Mouse (Mus musculus) large intestine, adult 2 months (tissue): ENCODE measurements around the gene Irf3. TPM values are rescaled to one million over a fixed set of nuclear protein-coding genes. Genes with fewer than 3 reads are reported as not detected.
A peak's percentile ranks its signal among the peaks of the same experiment; 100 is the strongest.
"Not testable (repeated sequence)": the region's sequence is repeated elsewhere in the genome, so short reads cannot be mapped to it uniquely, and the experiment has no call there.

Experiments used
- DNase-seq: peaks from one replicate; pipeline ENCODE4 v3.0.0-alpha.2; 2012; ENCODE audit warnings: low read depth, low spot score
- WGBS: fragments of 180-500 bp; shearing (Covaris S2); methylation state at CpG from one replicate; pipeline ENCODE4 v1.1.7; 2018; 5-methylcytosine and 5-hydroxymethylcytosine counted together
- polyA plus RNA-seq: library from polyadenylated mRNA; depleted of rRNA; stranded (reverse); fragments of >200 nt; gene quantifications from 2 replicates; pipeline ENCODE4 v1.2.3, GENCODE M21; 2012

Irf3 gene
- polyA plus RNA-seq, 1 experiment, result 107 TPM

DNA sequence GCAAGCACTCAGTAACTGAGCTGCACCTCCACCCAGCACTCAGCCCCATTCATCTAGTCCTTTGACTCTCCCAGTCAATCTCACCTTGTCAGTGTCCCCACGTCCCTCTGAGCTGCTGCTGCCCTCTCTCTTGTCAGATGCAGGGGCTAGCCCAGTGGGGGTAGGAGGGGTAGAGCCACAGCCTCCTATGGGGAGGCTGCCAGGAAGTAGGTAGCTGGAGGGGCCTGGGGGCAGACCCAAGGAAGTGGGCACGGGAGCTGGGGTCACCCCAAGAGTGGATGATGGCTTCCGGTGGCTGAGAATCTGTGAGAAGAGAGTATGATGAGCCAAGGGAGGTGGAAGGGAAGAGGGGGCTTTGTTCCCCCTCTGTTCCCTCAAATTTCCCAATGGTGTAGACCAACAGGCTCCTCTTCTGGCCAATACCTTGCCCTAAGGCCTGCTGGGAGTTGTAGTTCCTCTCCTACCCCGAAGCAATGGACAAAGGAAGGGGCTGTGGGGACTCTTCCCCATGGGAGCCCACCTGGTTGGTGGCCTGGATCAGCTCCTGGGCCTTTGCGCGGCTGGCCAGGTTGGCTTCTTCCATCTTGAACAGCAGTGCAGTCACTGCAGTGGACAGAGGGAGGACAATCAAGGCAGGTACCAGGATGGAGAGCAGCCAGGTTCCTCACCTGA lies 8.0 kb downstream of the Irf3 start:
- WGBS, result 89% methylated on average over 6 of the region's 6 CpGs
- no peak for DNase-seq

DNA sequence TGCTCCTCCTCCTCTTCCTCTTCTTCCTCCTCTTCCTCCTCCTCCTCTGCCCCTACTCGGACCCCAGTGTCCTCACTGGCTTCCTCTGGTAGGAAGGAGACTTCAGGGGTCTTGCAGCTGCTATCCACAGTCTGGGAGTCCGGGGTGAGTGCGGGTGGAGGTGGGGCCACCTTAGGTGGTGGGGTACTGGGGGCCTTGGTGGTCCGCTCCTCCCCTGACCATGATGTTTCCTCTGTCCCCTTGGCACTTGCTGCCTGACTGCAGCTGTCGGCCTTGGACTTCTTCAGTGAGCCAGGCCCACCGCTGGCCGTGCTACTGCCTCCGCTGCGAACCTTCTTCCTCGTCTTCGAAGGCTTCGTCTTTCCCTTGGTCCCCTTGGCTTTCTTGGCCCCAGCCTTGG lies 9.1 kb downstream of the Irf3 start:
- WGBS, result 90% methylated on average over 12 of the region's 12 CpGs
- DNase-seq, result no peak

DNA sequence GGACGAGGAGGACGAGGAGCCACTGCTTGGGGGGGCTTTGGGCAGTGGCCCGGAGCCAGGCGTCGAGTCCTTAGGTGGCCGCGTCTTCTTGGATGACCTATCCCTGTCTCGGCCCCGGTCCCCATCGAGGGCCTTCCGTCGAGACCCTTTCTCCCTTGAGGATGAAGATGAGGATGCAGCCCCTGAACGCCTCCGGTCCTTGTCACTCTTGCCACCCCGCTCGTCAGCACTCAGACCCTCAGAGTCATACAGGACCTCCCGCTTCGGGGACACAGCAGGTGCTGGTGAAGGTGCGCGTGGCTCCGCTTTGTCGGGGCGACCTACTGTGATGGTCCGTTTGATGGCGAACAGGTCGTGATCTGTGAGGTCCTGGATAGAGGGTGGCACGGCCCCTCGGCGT lies 9.7 kb downstream of the Irf3 start:
- WGBS, result 95% methylated on average over 29 of the region's 29 CpGs

DNA sequence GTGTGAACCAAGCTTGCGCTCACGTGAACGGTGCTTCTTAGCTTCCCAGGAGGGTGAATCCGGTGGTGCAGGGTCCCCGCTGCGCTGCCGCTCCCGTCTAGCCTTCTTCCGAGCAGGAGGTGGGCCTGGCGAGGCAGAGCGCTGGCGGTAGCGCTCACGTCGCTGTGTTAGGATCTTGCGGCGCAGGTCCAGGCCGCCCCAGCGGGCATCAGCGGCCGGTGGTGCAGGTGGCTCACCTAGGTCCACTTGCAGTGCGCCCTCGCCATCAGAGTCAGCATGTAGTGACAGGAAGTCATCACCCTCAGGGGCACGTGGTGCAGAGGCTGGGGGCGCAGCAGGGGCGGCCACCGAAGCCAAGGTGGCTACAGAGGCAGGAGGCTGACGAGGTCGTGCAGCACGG lies 10.4 kb downstream of the Irf3 start:
- 96% methylated on average over 30 of the region's 30 CpGs for WGBS
- no peak for DNase-seq

More for the DNA sequence above, 9.7 kb downstream of the Irf3 start:
- DNase-seq, result no peak

DNA sequence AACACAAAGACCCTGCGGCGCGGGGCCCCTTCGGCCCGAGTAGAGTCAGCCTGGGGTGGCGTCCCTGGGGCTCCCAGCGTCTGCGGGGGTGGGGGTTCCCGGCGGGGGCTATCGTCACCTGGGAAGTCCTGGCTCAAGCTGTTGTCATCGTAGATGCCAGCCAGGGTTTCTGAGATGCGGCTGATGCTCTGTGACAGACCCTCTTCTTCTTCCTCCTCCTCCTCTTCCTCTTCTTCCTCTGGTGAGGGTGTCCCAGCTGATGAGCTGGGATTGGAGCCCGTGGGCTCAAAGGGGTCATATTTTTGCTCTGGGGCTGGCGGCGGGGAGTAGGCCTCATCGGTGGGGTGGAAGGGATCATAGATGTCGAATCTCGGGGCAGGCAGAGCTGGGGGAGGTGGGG lies 11.0 kb downstream of the Irf3 start:
- no peak for DNase-seq
- 96% methylated on average over 19 of the region's 19 CpGs for WGBS

DNA sequence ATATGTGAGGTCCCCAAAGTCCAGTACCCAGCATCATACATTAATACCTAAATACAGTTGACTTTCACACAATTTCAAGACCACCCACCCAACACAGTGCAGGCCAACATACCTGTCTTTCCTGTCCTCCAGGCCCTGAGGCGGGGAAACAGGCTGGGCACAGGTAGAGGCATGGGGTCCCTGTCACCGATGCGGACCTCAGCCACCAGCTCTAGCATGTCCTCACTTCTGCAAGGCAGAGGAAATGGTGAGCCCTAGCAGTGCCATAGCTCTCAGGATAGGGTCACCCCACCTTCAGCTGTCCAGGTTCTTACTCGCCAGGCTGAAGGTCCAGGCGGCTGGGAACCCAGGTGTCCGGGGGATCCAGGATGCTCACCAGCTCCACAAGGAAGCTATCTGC lies 14.6 kb downstream of the Irf3 start:
- no peak for DNase-seq
- 98% methylated on average over 6 of the region's 6 CpGs for WGBS

DNA sequence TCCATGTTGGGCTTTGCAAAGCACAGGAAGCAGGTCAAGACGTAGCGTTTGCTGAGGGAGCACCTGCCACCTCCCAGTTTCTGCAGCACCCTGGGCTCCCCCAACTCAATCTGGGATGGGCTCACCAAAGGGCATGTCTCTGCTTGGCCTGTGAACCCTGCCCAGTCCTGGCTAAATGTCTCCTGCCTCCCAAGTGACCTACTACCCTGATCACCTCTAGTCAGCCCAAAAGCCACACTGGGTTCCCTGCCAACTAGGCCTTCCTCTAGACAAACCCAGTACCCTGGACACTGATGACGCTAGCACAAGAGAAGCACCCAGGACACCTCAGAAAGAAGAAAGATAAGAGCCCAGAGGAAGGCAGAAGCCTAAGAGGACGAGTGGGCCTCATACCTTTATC lies 15.4 kb downstream of the Irf3 start:
- no peak for DNase-seq
- 89% methylated on average over 4 of the region's 4 CpGs for WGBS

DNA sequence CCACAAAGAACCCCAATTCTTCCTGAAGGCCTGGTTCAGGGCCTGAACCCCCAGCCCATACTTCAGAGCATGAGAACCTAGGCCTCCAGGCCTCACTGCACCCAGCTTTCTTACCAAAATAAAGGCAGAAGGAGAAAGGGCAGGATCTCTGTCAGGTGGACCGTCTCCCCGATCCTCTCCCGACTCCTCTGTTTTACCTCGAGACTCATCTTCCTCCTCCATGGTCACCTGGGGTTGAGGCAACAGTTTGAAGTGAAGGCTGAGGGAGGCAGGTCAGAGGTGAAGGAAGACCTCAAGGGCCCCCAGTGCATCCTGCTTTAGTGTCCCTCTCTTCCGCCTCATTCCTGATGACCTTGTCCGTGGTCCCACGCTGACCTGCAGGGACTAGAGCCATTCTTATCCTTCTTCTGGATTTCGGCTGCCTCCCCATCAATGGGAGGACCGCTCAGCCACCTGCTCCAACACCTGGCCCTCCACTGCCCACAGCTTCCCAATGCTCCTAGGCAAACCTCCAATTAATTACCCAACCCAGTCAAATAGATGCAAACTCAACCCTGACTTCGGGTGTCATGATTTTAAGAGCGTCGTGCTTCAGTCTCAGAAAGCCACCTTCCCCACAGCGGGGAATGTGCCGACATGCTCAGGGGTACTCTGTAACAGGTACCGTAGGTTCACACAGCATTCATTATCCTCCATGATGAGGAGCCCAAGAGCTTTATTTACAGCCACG lies 16.1 kb downstream of the Irf3 start:
- WGBS, result 93% methylated on average over 16 of the region's 16 CpGs

DNA sequence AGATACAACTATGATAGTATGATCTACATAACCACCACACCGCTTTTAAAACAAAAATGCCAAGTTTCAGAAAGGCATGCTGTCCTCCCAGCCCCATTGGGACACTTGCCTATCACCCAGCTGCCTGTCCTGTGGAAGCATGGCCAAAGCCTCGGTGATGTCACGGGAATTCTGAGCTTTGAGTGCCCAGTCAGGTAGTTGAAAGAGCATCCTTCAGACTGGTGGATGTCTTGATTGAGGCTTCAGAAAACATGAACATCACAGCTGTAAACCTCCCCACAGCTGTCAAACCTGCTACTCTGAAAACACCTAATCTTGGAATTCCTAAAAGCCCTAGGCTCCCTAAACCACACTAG lies 16.6 kb downstream of the Irf3 start:
- WGBS, result 88% methylated on average over 3 of the region's 3 CpGs
- no peak for DNase-seq

More for the DNA sequence above, 16.1 kb downstream of the Irf3 start:
- no peak for DNase-seq

DNA sequence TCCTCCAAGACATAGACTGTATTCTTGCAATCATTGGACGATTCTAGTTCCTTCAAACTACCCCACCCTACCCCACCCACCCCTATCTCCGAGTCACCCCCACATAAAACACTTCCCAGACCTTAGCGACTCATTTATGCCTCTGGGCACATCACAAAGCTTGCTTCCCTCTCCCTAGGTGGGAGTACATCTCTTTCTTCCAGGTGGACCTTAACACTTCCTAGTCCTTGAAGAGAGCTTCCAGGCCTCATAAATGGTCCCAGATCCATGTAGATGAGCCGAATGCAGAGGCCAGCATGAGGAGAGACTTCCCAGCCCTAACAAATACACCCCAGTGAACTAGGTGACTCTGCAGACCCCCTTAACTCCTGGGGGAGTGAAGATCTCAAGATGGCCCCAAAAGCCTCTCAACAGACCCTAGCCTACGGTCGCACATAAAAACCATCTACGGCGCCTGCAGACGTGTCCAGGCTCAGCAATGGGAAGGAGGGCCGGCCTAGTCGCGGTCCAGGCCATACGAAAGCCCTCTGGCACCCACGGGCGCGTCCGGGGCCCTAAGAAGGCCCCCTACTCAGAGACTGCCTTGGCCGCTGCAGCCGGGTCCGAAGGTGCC lies 18.0 kb downstream of the Irf3 start:
- DNase-seq, result no peak
- under 1% methylated on average over 20 of the region's 20 CpGs for WGBS

DNA sequence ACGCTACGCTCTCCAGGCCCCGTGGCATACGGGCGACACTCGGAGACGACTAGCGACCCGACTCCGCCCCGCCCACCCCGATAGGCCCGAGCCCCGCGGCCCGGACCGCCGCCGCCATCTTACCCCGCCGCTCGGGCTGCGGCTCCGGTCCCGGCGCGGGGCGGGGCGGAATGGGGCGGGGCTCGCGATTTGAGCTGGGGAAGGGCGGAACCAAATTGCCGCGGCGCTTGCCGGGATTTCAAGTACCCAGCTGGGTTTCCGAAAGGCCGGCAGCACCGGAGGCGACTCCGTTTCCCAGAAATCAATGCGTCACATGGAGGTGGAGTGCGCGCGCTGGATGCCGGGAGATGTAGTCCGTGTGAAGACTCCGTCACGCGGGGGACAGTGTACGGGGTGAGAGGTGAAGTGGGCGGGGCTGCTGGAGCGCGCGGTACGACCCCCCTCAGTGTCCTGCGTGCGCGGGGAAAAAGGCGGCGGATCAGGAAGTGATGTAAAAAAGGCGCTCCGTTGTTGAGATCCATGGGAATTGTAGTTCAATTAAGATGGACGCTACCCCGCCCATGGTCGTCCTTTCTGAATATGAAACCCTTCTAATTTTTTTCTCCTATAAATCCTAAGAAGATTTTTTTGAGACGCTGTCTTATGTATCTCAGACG lies 18.6 kb downstream of the Irf3 start, which contains the start of gene Scaf1:
TSS of gene Scaf1 (minus strand) at position 407 of the 656 bp plus-strand sequence.
- WGBS, result under 1% methylated on average over 58 of the region's 69 CpGs
- DNase-seq, result peak; percentile 98

DNA sequence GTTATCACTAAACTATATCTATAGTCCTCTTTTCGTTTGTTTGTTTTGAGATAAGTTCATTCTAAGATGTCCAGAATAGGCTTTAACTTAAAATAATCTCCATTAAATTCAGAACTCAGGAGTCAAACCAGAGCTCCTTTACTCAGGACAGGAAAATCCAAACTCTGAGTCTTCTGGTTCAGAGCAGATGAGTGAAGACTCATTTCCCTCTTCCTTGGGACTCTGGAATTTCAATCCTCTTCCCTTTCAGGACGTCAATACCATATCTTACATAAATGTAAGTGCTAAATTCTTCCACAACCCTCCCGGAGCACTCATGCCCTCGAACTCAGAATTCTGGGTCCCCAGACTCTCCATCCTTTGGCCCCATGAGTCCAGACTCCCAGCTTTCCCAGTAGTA lies 19.3 kb downstream of the Irf3 start:
- under 1% methylated on average over 4 of the region's 4 CpGs for WGBS
- DNase-seq, result no peak

DNA sequence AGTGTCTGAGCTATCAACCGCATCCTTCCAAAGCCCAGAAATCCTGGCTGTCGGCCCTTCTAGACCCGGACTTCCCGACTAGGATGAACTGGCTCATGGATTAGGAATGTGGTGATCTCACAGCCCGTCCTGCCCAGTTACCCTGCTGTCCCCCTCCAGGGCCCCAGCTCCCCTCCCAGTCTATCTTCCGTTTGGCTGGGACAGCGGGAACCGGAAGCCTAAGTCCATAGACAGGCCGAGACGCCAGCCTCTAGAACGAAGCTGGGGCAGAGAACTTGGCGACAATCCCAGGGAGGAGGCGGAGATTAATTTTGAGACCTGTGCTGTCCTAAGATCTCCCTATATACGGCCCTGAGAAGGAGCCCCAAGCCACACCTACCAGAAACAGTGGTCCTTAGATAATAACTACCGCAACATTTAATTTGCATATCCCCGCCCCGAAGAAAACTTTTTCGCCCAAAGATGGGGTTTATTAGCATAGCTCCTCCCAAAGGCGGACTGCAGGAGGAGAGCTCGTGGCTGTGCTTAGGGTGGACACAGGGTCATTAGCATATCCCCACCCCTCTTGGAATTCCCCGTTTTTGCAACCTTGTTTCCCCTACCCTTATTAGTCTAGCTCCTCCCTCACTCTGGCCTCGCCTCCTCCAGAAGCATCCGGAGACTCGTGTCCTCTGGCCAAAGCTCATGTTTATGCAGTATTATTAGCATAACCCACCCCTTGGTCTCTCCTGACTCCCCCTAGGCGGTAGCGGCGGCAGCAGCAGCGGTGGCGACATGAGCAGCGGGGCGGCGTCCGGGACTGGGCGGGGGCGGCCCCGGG lies 20.0 kb downstream of the Irf3 start, which contains the start of gene Rras:
TSS of gene Rras (plus strand) at position 720 of the 820 bp plus-strand sequence.
- under 1% methylated on average over 36 of the region's 36 CpGs for WGBS
- peak; percentile 99 for DNase-seq

DNA sequence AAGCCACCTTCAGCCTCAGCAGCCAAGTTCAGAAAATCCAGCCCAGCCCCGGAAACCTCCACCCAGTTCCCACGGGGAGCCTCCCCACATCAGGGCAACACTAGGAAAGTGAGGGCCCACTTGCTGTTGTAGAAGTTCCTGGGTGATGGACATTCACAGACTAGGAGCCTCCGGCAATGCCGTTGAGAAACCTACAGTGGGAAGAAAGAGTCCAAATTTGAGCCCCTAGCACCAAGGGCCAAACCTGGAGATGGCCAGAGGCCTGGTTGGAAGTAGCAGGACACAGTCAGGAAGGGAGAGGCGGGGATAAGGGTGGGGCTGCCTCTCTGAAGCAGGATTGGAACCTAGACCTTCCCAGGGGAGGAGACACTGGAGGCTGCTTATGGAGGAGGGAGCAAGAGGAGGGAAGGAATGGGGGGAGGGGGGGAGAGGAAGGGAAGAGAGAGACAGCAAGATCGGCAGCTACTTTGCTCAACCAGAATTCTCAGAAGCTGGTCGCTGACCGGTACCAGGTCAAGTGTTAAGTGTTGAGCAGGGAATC lies 21.7 kb downstream of the Irf3 start:
- no peak for DNase-seq
- 25% methylated on average over 8 of the region's 8 CpGs for WGBS

DNA sequence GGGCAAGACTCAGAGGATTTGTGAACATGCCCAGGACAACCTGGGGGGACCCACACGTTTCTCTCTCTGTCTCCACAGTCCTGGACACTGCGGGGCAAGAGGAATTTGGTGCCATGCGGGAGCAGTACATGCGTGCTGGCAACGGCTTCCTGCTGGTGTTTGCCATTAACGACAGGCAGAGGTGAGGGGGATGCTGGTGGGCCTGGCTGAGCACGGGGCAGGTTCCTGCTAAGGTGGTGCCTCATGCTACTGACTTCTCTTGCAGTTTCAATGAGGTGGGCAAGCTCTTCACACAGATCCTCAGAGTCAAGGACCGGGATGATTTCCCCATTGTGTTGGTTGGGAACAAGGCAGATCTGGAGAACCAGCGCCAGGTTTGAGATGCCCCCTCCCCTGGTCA lies 22.8 kb downstream of the Irf3 start:
- DNase-seq, result no peak
- WGBS, result 79% methylated on average over 9 of the region's 9 CpGs

DNA sequence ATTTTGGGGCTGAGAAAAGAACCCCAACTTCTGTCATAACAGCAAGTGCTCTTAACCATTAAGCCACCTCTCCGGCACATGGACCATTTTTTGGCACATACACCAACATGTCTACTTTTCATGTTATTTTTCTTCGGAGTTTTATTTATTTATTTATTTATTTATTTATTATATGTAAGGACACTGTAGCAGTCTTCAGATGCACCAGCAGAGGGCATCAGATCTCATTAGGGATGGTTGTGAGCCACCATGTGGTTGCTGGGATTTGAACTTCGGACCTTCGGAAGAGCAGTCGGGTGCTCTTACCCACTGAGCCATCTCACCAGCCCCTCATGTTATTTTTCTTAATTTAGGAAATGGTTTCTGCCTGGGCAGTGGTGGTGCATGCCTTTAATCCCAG lies 26.3 kb downstream of the Irf3 start:
- 61% methylated on average over 5 of the region's 5 CpGs for WGBS

DNA sequence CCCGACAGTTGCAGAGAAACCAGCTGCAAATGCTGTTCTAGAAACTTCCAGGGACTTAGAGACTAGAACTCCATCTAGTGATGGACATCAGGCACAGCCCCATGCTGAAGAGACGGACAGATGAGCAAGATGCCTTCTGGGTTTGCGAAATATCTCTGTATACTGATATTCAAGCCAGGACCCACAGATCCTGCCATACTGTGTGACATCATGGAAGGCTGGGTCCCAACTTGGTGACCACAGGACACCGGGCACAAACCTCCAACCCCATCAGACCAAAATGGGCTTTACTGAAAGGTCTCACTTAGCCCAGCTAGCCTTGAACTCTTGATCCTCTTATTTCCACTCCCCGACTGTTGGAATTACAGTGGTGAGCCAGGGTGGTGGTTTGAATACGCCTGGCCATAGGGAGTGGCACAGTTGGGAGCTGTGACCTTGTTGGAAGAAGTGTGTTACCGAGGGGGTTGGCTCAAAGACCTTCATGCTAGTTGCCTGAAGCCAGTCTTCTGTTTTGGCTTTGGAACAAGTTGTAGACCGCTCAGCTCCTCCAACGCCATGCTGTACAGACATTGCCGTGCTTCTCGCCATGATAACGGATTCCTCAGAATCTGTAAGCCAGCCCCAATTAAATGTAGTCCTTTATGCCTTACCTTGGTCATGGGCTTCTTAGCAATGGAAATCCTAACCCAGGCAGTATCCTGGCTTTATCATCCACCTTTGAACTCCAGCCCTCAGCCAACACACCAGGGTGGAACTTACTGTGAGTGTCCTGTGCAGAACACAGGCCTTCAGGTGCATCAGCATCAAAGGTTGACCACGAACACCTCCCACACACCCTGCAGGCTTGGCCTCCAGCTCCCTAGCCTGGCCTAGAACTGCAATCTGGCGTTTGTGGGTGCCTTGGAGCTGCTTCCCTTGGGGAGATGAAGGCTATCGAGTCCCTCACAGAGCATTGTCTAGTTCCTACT lies 27.1 kb downstream of the Irf3 start:
- DNase-seq, result no peak
- 68% methylated on average over 15 of the region's 15 CpGs for WGBS

More for the DNA sequence above, 26.3 kb downstream of the Irf3 start:
- not testable (repeated sequence) for DNase-seq

DNA sequence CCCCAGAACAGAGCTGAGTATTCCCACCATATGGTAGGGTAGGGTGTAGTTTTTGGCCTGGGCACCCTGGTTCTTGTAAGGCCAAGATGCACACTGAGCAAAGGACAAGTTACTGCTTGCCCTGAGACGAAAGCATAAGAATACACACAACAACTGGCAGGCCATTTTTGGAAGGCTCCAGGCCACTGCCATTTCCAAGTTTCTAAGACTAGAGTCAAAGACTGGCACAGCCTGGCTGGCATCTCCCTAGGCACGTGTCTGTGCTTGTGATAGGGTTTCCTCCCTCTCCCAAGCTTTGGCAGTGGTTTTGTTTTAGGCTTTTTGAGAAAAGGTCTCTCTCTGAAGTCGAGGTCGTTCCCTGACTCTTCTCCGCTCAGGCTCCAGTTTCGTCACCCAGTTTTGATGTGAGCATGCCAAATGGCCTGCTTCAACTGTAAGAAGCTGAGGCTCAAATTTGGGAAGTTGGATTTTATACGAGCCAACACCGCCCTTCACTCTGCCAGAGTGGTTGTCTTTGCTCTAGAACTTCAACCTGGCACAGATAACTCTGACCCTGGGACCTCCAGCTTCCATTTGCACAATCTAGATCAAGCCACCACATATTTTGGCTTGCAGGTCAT lies 28.3 kb downstream of the Irf3 start:
- WGBS, result 68% methylated on average over 8 of the region's 8 CpGs
- no peak for DNase-seq
